Mouse (Mus musculus) stomach, embryonic 16.5 days (tissue): ENCODE results near the gene Pla2r1. TPM values are rescaled to one million over a fixed set of nuclear protein-coding genes. Genes with fewer than 3 reads are reported as not detected.

Source experiments
- ATAC-seq: fragments of 200-750 bp; cut with Nextera tagmentation; 2 replicates; pipeline ENCODE4 v1.8.0; 2017; ENCODE audit warnings: moderate number of reproducible peaks, moderate TSS enrichment; ENCODE audit not compliant: insufficient read depth, low FRiP score
- H3K27ac ChIP-seq: fragments of 300-500 bp; sonication (generic); 2 replicates; pipeline ENCODE4 v1.5.1; 2014; ENCODE audit warnings: low read length
- H3K27me3 ChIP-seq: fragments of 300-500 bp; sonication (generic); 2 replicates; pipeline ENCODE4 v1.6.1; 2014; ENCODE audit warnings: low read length, control low read depth, mixed read lengths; ENCODE audit not compliant: control insufficient read depth, insufficient read depth
- H3K36me3 ChIP-seq: fragments of 300-500 bp; sonication (generic); 2 replicates; pipeline ENCODE4 v1.6.1; 2014; ENCODE audit warnings: low read length; ENCODE audit not compliant: control insufficient read depth, insufficient read depth
- H3K4me1 ChIP-seq: fragments of 300-500 bp; sonication (generic); 2 replicates; pipeline ENCODE4 v1.6.1; 2014; ENCODE audit warnings: low read length, control low read depth, mixed read lengths; ENCODE audit not compliant: control insufficient read depth, insufficient read depth
- H3K4me2 ChIP-seq: fragments of 300-500 bp; sonication (generic); 2 replicates; pipeline ENCODE4 v1.6.1; 2014; ENCODE audit warnings: low read depth, low read length, mixed read lengths
- H3K4me3 ChIP-seq: fragments of 300-500 bp; sonication (generic); replicated peaks from 2 replicates; pipeline ENCODE4 v1.5.1; 2014; ENCODE audit warnings: mild to moderate bottlenecking, low read length
- H3K9ac ChIP-seq: fragments of 300-500 bp; sonication (generic); 2 replicates; pipeline ENCODE4 v1.6.1; 2014; ENCODE audit warnings: low read length
- H3K9me3 ChIP-seq: fragments of 300-500 bp; sonication (generic); replicated peaks from 2 replicates; pipeline ENCODE4 v1.6.1; 2016; ENCODE audit warnings: low read length, control low read depth; ENCODE audit not compliant: control insufficient read depth
- WGBS: fragments of 180-500 bp; shearing (Covaris S2); extraction: QIAGEN DNeasy Blood & Tissue Kit; methylation state at CpG from one replicate; pipeline ENCODE4 v1.1.7; 2014; 5-methylcytosine and 5-hydroxymethylcytosine counted together
- polyA plus RNA-seq: library from polyadenylated mRNA; unstranded; fragments of >200 nt; fragmentation: Nextera tagmentation; extraction: Ambion mirVana; gene quantifications from 2 replicates; pipeline ENCODE4 v1.2.1, GENCODE M21; 2015

Gene Pla2r1
- polyA plus RNA-seq, 1 experiment from 2014 or later = 3.3 TPM

- Histone ChIP-seq H3K27ac (no peak overlapping the region), H3K36me3 (no peaks in the 10 kb centered on the region), H3K9me3 (no peaks in the 10 kb centered on the region), H3K4me2 (no peak overlapping the region), H3K4me3 (no peak overlapping the region), H3K9ac (no peak overlapping the region), H3K4me1 (no peaks in the 10 kb centered on the region), H3K27me3 (no peaks in the 10 kb centered on the region)
- 70% methylated on average over 4 of the region's 4 CpGs for WGBS
- ATAC-seq = no peak
Measured at GRCm38 (mm10) chr2:60514863-60515262, 38.2 kb downstream of the Pla2r1 start.

DNA sequence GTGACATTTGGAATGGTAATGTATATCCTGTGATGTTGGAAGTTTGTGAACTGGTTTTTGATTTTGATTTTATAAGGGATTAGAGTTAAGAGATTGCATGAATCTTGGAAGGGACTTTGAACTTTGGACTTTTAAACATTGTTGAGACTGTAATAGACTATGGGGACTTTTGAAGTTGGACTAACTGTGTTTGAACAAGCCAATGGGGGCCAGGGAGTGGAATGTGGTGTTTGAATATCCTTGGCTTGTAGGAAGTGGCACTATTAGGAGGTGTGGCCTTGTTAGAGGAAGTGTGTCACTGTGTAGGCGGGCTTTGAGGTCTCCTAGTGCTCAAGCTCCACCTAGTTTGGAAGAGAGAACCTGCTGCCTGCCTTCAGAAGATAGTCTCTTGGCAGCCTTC lies 42.4 kb downstream of the Pla2r1 start:
- no peak overlapping the region for H3K27ac ChIP-seq
- no peak overlapping the region for H3K4me3 ChIP-seq
- no peak overlapping the region for H3K4me2 ChIP-seq
- no peak; the same call in 1 of the 2 replicates for ATAC-seq
- H3K27me3 ChIP-seq = no peaks in the 10 kb centered on the region
- WGBS = 96% methylated on average over 1 of the region's 1 CpGs
- H3K4me1 ChIP-seq = no peaks in the 10 kb centered on the region
- H3K36me3 ChIP-seq = no peaks in the 10 kb centered on the region
- H3K9me3 ChIP-seq = no peaks in the 10 kb centered on the region
- H3K9ac ChIP-seq = no peak overlapping the region

DNA sequence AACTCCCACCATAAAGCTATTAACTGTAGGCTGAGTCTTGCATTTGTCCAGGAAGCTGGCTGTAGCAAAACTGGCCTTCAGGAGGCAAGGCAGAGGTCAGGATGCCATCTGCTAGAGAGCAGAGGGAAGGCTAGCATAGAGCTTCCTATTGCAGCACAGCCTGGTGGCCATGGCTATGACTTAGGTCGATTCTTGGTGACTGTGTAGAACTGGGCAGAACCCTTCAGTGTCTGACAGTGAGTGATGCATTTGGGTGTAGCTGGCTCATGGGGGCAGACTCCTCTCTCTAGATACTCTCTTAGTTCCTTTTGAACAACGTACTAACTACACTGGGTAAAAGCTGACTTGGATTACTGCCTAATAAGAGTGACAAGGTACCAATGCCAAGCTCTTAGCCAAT lies 48.0 kb downstream of the Pla2r1 start:
- no peaks in the 10 kb centered on the region for H3K36me3 ChIP-seq
- no peak overlapping the region for H3K9ac ChIP-seq
- no peak overlapping the region for H3K4me2 ChIP-seq
- 0 out of 2 replicates have a peak, but pooled peaks cover 4% of the 10 kb centered on the region for H3K4me1 ChIP-seq
- no peaks in the 10 kb centered on the region for H3K9me3 ChIP-seq
- no peak overlapping the region for H3K4me3 ChIP-seq
- WGBS = 35% methylated on average over 2 of the region's 2 CpGs
- no peak overlapping the region for H3K27ac ChIP-seq
- no peaks in the 10 kb centered on the region for H3K27me3 ChIP-seq
- no peak for ATAC-seq

DNA sequence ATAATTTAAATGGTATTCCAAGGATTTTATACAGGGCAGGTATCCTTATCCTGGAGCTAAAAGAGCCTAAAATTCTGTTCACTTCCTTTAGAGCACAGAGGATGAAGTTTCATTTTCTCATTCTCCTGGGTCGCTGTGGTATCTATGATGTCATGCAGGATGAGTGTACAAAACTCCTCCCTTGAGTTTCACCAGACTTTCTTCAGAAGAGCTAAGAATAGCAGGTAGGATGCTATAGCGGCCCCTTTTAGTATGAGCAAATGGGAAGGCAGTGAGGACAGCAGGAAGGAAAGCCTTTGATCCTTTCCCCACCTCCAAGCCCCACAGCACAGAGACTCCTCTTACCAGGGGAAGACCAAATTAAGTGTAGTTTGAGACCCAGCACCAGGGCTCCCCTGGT lies 48.4 kb downstream of the Pla2r1 start:
- Histone ChIP-seq H3K4me2 (no peak overlapping the region), H3K4me3 (no peak overlapping the region), H3K9me3 (no peaks in the 10 kb centered on the region), H3K27me3 (no peaks in the 10 kb centered on the region), H3K36me3 (no peaks in the 10 kb centered on the region), H3K4me1 (0 out of 2 replicates have a peak, but pooled peaks cover 4% of the 10 kb centered on the region), H3K9ac (no peak overlapping the region), H3K27ac (no peak overlapping the region)
- 41% methylated on average over 2 of the region's 2 CpGs for WGBS
- ATAC-seq = no peak

GRCm38 (mm10) chr2:60503991-60504390 lies 49.1 kb downstream of the Pla2r1 start:
- no peak for ATAC-seq
- H3K9me3 ChIP-seq = no peaks in the 10 kb centered on the region
- H3K27me3 ChIP-seq = no peaks in the 10 kb centered on the region
- H3K4me3 ChIP-seq = no peak overlapping the region
- no peak overlapping the region for H3K9ac ChIP-seq
- H3K36me3 ChIP-seq = no peaks in the 10 kb centered on the region
- H3K27ac ChIP-seq = no peak overlapping the region
- WGBS = 70% methylated on average over 4 of the region's 4 CpGs
- H3K4me1 ChIP-seq = 0 out of 2 replicates have a peak, but pooled peaks cover 4% of the 10 kb centered on the region
- H3K4me2 ChIP-seq = no peak overlapping the region

- H3K27ac ChIP-seq = no peak overlapping the region
- H3K4me2 ChIP-seq = no peak overlapping the region
- no peak for ATAC-seq
- no peaks in the 10 kb centered on the region for H3K9me3 ChIP-seq
- 85% methylated on average over 1 of the region's 1 CpGs for WGBS
- H3K9ac ChIP-seq = no peak overlapping the region
- no peaks in the 10 kb centered on the region for H3K36me3 ChIP-seq
- H3K4me3 ChIP-seq = no peak overlapping the region
- no peaks in the 10 kb centered on the region for H3K27me3 ChIP-seq
- H3K4me1 ChIP-seq = 0 out of 2 replicates have a peak, but pooled peaks cover 4% of the 10 kb centered on the region
Measured at GRCm38 (mm10) chr2:60500583-60501116, 52.5 kb downstream of the Pla2r1 start.

DNA sequence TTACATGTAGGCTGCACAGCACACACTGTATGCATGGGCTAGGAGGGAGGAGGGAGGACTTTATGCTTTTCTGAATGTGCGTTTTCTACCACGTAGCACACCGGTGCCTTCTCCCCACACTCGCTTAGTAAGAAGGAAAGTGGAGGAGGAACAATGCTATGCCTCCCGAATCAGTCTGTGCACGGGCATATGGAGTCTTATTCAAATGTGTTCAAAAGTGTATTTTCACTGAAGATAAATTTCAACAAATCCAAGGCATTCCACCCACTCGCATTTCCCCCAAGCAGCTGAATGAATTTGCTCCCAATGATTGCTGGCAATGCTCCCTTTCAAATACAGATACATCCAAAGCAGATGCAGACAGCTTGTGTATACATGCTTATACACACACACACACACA lies 73.2 kb downstream of the Pla2r1 start:
- Histone ChIP-seq H3K9me3 (no peaks in the 10 kb centered on the region), H3K4me2 (no peak overlapping the region), H3K4me1 (no peaks in the 10 kb centered on the region), H3K9ac (no peak overlapping the region), H3K27me3 (no peaks in the 10 kb centered on the region), H3K36me3 (no peaks in the 10 kb centered on the region), H3K27ac (no peak overlapping the region), H3K4me3 (no peak overlapping the region)
- no peak for ATAC-seq
- WGBS = 81% methylated on average over 7 of the region's 7 CpGs

GRCm38 (mm10) chr2:60478778-60479177 lies 74.3 kb downstream of the Pla2r1 start:
- Histone ChIP-seq H3K4me3 (no peak overlapping the region), H3K4me2 (no peak overlapping the region), H3K36me3 (no peaks in the 10 kb centered on the region), H3K27me3 (no peaks in the 10 kb centered on the region), H3K9ac (no peak overlapping the region), H3K4me1 (no peaks in the 10 kb centered on the region), H3K9me3 (no peaks in the 10 kb centered on the region), H3K27ac (no peak overlapping the region)
- WGBS = 83% methylated on average over 2 of the region's 2 CpGs
- no peak for ATAC-seq

DNA sequence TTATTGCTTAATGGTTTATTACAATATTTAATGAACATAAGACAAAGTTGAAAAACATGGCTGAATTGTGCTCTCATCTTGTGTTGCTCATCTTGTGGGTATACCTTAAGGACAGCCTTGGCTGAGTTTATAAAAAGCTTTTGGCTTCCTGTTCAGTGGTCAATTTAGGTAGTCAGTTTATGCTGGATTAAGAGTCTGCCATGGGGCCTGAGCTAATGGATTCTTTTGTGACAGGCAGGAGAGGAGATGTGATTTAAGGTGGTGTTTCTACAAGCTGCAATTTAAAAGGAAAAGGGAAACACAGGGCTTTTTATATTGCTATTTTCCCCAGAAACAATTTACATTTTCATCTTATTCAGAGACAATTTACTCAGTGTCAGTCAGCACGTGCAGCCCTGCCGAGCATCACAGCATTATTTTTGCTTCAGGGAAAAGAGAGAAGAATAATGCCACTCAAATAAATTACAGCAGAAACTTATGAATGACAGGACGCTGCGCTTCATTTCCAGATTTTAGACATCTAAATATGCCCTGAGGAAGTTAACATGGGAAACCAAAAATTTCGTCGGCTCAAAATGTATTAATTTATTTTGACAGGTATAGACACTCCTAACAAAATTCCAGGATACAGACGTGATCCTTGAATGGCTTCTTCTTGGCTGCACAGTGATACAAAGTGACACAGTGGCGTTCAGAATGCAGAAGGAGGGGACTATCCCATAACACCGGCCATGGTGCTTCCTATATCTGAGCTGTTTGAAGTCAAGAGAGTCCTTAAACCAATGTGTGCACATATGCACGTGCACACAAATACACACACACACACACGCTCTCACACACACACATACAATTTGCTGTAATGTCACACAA lies 84.0 kb downstream of the Pla2r1 start:
- no peak overlapping the region for H3K4me2 ChIP-seq

More for the DNA sequence above, 84.0 kb downstream of the Pla2r1 start:
- H3K9me3 ChIP-seq = no peaks in the 10 kb centered on the region
- no peak overlapping the region for H3K27ac ChIP-seq
- no peak overlapping the region for H3K4me3 ChIP-seq
- no peak for ATAC-seq
- H3K9ac ChIP-seq = no peak overlapping the region
- no peaks in the 10 kb centered on the region for H3K4me1 ChIP-seq
- no peaks in the 10 kb centered on the region for H3K36me3 ChIP-seq
- 65% methylated on average over 11 of the region's 11 CpGs for WGBS
- H3K27me3 ChIP-seq = no peaks in the 10 kb centered on the region
